Mouse (Mus musculus) telencephalon, adult 2 months (tissue): ENCODE measurements around the gene Rbm20.

ENCODE experiments used
- DNase-seq: peaks from one replicate; pipeline ENCODE4 v3.0.0-alpha.2; 2011; ENCODE audit warnings: low read depth, low spot score

The Rbm20 gene

DNA sequence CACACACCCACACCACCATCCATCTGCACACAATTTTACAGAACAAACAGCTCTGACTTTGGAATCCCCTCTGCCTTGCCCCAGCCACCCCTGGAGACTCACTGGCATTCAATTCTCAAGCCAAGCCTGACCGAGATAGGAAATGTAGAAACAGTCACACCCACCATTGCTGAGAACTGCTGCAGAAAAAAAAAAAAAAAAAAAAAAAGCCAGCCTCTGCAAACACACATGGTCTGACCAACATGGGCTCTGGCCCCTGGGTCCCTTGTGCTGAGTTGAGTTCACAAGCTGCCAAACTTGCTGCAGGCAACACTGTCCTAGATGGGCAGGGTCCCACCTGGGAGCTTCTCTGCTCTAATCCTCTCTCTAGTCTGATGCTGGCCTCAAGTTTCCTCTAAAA lies 200.7 kb downstream of the Rbm20 start:
- DNase-seq, result no peak

DNA sequence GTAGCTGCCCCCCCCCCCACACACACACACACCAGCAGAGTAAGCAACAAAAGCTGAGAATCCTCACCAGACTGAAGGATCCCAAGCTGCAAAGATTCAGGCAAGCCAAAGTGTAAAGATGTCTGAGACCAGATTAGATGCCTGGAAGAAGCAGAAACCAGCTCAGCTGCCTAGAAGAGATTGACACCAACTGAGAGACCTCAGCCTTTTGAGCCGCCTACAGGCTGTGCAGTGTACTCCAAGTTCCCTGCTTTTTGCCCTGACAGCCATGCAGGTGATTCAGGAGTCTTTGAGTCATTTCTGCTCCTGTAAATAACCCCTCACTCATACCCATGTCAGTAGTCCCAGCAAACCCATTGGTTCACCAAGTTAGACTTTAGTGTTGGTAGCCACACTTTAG lies 203.4 kb downstream of the Rbm20 start:
- no peak for DNase-seq

DNA sequence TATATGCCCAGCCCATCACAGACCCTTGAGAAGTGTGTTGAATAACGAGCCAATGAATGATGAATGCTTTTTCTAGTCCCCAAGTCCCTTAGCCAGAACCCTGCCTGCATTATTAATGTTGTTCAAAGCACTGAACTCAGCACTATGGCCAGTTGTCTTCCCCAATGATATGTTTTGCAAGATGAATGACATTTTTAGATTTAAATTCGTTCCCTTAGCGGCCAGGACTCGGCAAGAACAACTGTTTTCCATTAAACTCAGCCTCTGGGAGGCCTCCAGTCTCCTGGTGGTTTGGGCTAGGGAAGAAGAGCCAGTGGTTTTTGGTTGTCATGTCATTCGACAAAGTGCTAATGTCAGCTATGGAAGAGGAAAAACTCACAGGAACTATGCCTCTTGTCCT lies 204.7 kb downstream of the Rbm20 start:
- DNase-seq, result no peak

DNA sequence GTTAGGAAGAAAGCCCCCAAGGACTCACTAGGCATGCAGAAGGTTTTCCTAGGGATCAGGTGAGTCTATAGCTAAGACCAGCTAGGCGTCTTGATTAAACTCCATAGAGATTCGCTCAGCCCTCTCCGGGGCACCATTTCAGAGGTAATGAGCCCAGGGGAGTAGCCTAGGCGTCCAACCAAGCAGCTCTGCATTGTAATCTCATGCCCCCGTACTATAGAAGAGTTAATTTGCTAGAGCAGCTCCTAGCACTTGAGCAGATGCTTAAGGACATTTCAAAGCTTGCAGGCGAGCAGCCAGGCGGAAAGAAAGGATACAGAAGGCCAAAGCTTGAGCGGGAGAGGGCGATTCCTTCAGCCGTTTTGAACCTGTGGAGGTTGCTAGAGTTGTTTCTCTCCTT lies 208.3 kb downstream of the Rbm20 start:
- DNase-seq, result no peak

DNA sequence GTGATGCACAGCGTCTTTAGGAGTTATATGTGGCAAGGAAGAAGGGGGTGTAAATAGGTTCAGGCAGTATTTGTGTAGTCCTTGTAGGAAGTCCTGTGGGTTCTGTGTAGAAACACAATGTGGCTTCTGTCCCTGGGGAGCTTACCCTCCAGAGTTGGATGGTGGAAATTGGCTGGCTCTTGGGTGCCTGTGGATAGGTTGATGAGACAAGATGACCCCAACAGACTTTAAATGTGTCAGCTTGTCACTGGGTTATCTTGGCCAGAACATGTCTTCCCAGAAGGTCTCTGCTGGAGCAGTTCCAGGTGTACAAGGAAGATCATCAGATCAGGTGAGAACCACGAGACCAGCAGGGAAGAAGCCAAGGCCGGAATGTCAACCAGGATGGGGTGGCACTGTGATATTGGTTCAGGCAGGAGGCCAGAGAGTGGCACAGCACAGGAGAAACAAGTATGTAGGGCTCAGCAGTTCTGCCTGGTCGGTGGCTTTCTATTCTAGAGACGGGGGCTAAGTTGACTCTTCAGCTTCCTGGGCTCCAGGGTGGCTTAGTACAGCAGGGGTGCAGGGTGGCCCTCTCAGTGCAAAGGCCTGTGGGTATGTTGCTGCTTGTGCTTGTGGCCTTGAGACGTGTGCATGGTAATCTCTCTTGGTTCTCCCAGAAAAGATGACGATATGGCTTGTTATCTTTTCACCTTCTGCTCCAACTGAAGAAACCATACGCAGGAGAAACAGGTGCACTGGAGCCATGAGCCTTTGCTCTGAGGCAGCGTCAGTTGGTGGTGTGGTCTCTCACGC lies 209.7 kb downstream of the Rbm20 start:
- no peak for DNase-seq

DNA sequence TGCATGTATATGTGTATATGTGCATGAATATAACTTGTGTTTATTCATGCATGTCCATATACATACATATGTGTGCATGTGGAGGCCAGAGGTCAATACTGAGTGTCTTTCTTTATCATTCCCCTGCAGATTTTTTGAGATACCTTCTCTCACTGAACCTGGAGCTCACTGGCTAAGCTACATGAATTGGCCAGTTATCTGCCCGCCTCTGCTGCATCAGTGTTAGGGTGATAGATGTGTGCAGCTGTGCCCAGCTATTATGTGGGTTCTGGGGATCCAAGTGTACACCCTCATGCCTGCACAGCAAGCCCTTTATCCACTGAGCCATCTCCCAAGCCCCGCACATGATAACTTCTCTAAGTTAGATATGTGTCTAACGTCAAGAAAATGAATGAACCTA lies 210.7 kb downstream of the Rbm20 start:
- DNase-seq, result no peak

DNA sequence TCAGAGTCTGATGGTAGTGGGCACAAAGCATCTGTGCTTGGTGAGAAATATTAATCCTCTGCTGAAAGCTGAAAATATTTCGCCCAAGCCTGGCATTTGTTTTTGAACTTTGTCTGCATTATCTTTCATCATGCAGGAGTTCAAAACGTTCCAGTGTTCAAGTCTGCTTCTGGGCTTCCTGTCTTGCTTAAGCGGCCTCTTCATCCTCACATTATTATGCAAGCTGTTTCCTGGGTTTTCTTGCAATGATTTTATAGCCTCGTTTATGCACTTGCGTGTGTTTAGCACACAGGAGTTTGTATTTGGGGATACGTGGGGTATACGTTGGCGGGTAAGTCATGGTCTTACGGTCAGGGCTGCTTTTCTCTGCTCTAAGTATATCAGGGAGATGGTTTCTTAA lies 211.2 kb downstream of the Rbm20 start:
- no peak for DNase-seq

DNA sequence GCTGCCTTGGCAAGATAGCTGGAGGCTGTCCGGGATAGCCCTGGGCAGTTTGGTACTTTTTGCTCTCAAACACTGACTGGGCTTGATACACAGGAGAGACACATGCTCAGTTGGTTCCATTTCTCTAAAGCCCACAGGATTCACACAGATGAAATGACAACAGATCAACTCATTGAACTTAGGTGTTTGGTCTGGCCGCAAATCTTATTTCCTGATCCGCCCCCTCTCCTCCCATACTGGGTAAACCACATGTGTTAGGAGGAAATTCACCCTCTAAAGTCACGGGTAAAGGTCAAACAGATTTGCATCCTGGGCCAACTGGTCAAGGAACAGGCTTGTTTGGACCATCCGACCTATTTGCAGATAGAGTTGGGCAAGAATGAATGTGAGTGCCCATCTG lies 212.4 kb downstream of the Rbm20 start:
- no peak for DNase-seq

DNA sequence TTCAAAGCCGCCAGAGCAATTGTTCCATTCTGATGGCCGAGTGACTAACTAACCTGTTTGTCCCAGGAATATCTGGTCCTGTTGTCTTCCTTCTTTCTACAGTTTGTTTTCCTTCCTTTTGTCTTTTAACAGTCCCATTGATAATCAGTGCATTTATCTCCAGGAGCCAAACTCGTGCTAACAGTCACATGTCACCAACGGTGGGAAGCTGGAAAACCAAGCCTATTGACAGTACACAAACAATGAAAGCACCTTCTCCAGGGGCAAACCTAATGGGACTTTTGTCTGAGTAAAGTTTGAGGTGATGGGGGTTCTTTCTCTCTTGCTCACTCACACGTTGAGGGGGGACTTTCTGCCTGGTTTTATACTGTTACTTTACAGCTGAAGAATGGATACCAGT lies 213.2 kb downstream of the Rbm20 start:
- no peak for DNase-seq

DNA sequence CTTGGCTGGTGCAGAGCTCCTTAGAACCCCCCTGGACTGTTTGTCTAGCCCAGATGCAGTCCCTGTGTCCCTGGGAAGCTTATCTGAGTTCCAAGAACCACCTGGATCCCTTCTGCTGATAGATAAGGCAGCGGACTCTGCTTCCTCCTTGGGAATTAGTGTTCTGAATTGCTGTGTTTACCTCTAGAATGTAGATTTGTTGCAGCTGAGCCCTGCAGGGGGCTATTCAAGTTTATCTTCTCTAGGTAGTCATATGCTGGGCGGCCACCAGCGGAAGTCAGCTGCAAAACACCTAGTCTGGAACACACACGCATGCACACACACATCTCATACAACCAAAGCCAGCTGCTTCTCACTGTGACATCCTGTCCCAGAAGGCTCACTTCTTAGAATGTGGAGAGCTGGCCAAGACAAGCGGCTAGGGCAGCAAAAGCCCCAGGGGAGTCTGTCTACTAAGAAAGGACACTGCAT lies 213.7 kb downstream of the Rbm20 start:
- no peak for DNase-seq

DNA sequence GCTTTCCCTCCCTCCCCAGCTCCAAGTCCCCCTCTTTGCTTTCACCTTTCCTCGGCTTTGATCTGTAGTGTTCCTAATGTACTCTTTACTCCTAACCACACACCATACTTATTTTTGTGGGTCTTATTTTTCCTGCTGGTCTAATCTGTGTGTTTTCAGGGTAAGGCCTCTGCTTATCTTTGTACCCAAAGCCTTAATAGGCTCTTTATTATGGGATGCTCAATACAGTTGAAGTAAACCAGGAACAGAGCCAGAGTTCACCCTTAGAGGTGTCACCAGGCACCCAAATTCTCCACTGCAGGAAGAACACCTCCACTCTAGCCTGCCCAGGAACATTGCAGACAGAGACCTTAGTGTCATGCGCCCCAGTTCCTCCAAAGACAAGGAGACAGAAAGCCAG lies 214.5 kb downstream of the Rbm20 start:
- DNase-seq, result no peak

DNA sequence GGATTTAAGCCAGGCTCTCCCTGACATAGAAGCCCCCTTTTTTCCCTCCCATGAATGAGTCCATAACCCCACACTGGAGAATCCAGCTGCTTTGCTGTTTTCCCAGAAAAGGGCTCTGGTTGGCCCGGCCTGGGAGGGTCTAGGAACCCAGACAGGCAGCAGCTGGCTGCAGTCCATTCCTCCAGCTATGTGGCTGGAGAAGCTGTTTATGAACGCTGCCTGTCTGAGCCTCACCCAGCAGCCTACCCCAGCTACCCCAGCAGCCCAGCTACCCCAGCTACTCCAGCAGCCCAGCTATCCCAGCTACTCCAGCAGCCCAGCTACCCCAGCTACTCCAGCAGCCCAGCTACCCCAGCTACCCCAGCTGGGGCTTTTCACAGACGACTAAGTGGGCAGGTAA lies 215.0 kb downstream of the Rbm20 start, which contains the start of gene Pdcd4:
TSS of gene Pdcd4 (plus strand) at position 171 of the 400 bp plus-strand sequence.
- DNase-seq, result no peak

DNA sequence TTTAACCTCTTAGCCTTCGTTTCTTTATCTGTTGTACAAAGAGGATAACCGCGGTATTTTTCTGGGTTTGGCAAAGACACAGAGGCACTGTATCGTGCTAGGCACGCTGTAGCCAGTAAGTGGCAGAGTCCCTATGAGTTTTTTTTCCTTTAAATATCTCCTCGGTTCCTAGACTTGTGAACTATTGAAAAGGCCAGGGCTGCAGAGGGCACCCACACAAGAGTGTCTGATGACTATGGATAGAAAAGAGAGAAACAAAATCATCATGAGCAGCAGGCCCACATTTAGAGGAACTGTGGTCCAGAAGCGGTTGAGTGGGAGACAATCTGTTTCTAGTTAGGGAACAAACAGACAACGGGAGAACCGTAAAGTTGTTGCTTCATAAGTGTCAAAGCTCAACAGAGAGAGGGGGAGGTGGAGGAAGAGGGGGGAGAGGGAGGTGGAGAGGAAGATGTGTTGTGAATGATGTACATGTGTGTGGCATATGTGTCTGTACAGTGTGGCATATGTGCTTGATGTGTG lies 215.8 kb downstream of the Rbm20 start:
- DNase-seq, result peak; percentile 67

DNA sequence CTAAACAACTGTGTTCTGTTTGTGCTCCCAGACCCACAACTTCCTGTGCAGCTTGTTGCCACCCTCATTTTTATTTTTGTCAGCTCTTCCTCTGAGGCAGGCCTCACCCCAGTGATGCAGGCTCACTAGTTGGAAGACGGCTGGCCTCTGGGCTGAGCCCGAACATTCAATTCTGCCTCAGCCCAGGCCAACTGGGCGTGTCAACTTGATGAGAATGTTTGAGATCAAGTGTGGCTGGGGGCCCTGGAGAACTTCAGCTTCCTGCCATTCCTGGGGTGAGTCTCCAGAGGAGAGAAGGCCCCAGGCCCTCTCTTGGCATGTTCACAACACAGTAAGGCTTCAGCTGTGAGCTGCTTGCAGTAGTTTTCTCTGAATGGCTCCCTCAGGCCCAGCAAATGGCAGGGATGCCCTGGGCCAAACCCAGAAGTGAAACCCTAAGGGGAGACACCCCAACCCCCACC lies 216.6 kb downstream of the Rbm20 start:
- no peak for DNase-seq

DNA sequence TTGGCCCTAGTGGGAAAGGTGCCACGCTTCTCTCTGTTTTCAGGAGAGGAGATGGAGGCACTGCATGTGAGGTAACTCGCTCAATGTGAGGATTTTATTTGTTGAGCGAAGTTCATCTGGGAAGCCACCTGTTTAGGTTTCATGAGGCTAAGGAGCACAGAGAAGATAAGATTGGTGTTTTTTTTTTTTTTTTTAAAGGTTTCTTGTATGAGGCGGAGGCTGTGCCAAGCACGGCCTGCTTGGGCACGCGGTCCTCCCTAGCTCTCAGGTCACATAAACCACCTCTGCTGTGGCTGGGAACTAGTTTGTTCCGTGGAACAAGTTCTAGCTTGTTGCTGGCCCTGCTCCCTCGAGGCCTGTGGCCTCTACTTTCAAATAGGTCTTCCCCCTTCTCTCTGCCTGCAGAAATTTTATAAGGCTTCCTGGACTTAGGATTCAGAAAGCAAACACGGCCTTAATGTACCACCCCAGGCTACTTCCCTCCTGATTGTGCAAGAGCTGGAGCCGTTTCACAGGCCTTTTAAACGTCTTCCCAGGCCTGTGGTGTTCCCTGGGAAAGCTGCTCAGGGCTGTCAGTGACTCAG lies 217.5 kb downstream of the Rbm20 start:
- DNase-seq, result no peak

DNA sequence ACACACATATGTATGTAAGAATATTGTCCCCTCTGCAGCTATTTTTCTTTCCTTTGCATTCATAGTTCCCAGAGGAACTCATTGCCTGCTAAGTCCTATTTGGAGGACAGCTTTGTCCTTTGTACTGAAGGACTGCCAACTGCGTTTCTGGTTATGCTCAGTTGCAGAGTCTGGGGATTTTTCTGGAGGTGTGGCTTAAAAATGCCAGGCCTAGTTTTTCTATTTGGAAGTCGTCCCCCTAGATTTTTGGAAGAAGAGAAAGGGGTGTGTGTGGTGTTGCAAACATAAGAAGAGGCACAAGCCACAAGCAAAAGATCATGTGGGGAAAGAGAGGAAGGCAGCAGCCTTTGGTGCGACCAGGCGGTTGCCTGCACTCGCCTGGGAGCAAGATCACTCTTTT lies 220.9 kb downstream of the Rbm20 start:
- no peak for DNase-seq

DNA sequence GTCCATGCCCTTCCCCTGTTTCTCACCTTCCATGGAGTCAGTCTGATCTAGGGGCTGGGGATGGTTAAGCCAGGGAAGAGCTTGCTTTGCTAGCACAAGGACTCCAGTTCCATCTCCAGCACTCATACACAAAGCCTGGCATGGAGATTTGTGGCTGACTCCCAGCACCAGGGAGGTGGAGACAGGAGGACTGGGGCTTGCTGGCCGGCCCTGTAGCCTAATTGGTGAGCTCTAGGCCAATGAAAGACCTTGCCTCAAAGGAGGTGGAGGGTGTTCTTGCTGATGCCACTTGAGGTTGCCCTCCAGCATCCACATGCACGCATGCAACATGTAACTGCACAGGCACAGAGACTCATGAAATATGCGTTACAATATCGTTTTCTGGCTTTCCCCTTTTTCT lies 221.4 kb downstream of the Rbm20 start:
- DNase-seq, result no peak

DNA sequence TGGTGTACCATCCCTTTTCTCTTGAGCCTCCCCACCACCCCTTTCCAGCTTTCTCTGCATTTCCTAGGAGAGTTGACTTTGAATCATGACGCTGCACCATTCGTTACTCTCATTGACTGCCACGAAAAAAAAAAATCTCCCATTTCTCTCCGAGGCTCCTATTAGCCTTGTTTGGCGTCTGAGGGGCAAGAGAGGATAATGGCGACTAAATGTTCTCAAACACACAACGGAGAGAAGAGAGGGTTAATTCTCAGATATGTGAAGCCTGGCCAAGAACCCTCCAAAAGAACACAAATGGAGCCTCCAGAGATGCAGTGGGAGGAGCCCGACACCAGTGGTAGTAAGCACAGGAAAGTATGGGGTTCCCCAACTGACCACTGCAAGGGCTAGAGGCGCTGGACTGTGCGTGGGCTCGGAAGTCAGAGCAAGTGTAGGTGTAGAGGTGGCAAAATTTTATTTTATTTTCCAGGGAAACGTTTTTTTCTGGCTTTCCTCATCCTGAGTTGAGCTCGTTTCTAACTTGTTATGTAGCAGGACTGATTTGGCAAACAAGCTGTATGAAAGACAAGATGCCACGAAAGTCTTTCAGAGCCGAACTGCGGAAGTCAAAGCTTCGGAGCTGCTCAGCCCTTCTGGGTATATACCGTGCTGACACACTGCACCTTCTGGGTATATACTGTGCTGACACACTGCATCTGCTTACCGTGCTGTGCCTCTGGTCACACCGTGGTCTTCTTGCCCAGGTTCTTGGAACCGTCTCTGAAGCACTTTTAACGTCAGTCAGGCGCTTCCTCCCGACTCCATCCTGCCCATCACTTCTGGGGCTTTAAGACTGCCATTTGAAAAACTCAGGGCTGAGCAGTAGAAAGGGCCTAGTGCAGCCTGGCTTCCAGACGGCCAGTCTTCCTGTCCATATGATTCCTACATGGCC lies 222.1 kb downstream of the Rbm20 start:
- DNase-seq, result no peak

DNA sequence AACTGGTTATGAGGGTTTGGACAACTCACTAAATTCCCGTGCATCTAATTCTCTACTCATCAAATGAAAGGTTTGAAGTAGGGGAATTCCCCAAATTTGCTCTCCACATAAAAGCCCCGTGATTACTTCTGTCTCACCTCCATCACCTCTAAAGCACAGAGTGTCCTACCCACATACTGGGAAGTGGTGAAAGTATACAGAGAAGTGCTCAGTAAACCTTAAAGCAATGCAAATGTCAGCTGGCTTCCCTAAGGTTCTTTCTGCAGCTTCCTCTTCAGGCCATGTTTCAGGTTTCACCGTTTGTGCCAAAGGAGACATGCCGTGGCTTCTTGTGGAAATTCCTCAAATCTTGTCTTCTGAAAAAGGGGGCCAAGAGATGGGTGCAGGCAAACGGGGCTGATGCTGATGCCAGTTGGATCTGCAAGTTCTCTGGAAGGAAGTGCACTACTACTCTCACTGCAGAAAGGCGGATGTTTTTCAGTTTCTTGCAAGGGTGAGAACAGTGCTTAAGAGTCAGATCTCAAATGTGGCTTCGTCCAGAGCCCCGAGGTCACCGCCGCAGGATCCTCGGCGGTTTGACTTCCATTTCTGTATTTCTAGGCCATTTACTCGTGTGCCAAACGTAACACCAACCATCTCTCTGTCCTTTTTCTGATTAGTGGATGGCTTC lies 223.0 kb downstream of the Rbm20 start:
- DNase-seq, result no peak

DNA sequence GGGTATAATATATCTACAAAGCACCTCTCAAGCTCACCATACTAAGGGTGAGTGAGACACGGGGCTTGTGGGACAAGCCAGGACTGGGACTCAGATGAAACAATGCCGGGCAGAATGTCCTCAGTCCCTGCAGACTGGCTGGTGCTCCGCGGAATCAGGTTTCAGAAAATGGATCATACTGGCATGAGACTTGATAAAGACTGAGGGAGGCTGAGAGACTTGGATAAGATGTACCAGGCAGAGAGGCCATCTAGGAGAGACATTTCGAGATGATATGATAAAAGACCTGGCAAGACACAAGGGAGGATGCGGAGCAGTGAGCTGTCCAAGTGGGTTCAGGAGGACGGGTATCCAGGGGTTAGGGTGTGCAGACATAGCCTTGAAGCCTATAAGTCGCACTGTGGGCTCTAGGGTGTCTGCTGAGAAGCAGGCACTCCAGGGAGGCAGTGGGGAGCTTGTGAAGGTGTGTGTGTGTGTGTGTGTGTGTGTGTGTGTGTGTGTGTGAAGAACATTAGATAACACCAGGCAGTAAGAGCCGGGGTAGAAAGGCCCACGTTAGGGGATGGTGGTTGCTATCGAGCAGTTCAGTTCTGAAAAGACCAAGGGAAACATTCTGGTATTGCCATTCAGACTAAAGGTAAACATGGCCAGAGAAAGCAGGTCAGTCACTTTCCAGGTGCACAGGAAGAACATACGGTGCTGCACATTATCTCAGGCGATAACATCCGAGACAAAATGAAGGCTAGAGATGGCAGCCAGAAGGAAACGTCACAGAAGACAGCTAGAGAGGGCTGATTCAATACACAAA lies 225.0 kb downstream of the Rbm20 start:
- no peak for DNase-seq
